Mouse (Mus musculus) MEL (cell line): ENCODE measurements at regions not wholly inside any gene's neighbourhood (a gene's known extent, or its start where the extent isn't known, plus 50 kb on each side); places are given as distances from the start of the nearest gene placed in this dataset.

Source experiments
- CTCF ChIP-seq, 3 experiments: IDR thresholded peaks in 2 of 3; conservative IDR thresholded peaks in 1 of 3; 2 replicates each; pipeline ENCODE4 v1.5.1; 2011 to 2012; ENCODE audit warnings: low read length in 3 of 3, low read depth in 2 of 3, mild to moderate bottlenecking in 2 of 3, improper control_type of control experiment in 1 of 3, inconsistent platforms in 1 of 3, mixed read lengths in 1 of 3, moderate library complexity in 1 of 3; ENCODE audit not compliant: control insufficient read depth in 1 of 3, insufficient read depth in 1 of 3, poor library complexity in 1 of 3, severe bottlenecking in 1 of 3
- E2F4 ChIP-seq: IDR thresholded peaks from 2 replicates; pipeline ENCODE4 v1.6.1; 2011; ENCODE audit warnings: low read depth, low read length, improper control_type of control experiment, borderline replicate concordance
- ELF1 ChIP-seq: IDR thresholded peaks from 2 replicates; pipeline ENCODE4 v1.6.1; 2014; ENCODE audit warnings: low read depth, mild to moderate bottlenecking, inconsistent platforms, low read length, improper control_type of control experiment, moderate library complexity
- GATA1 ChIP-seq: IDR thresholded peaks from 2 replicates; pipeline ENCODE4 v1.6.1; 2011; ENCODE audit warnings: low read depth, low read length, improper control_type of control experiment
- MAFK ChIP-seq: IDR thresholded peaks from 2 replicates; pipeline ENCODE4 v1.6.1; 2011; ENCODE audit warnings: low read depth, mild to moderate bottlenecking, low read length, improper control_type of control experiment, borderline replicate concordance
- MAX ChIP-seq: IDR thresholded peaks from 2 replicates; pipeline ENCODE4 v1.6.1; 2011; ENCODE audit warnings: low read length, improper control_type of control experiment
- POLR2A ChIP-seq, 2 experiments: IDR thresholded peaks; 2 replicates each; pipeline ENCODE4 v1.6.1; 2011 to 2012; ENCODE audit warnings: low read length in 2 of 2, mild to moderate bottlenecking in 2 of 2, control low read depth in 1 of 2, improper control_type of control experiment in 1 of 2, low read depth in 1 of 2, moderate library complexity in 1 of 2; ENCODE audit not compliant: control insufficient read depth in 1 of 2, insufficient read depth in 1 of 2, poor library complexity in 1 of 2
- POLR2AphosphoS5 ChIP-seq: IDR thresholded peaks from 2 replicates; pipeline ENCODE4 v1.6.1; 2012; ENCODE audit warnings: low read depth, borderline replicate concordance, mild to moderate bottlenecking, inconsistent platforms, low read length, moderate library complexity, mixed read lengths
- USF1 ChIP-seq: IDR thresholded peaks from 2 replicates; pipeline ENCODE4 v1.6.1; 2014; ENCODE audit warnings: low read depth, mild to moderate bottlenecking, inconsistent platforms, low read length, improper control_type of control experiment, moderate library complexity
- ZMIZ1 ChIP-seq: IDR thresholded peaks from 2 replicates; pipeline ENCODE4 v1.6.1; 2012; ENCODE audit warnings: low read depth, mild to moderate bottlenecking, inconsistent platforms, low read length, improper control_type of control experiment, moderate library complexity
- ZNF384 ChIP-seq: IDR thresholded peaks from 2 replicates; pipeline ENCODE4 v1.6.1; 2012; ENCODE audit warnings: low read depth, mild to moderate bottlenecking, inconsistent platforms, low read length, improper control_type of control experiment

DNA sequence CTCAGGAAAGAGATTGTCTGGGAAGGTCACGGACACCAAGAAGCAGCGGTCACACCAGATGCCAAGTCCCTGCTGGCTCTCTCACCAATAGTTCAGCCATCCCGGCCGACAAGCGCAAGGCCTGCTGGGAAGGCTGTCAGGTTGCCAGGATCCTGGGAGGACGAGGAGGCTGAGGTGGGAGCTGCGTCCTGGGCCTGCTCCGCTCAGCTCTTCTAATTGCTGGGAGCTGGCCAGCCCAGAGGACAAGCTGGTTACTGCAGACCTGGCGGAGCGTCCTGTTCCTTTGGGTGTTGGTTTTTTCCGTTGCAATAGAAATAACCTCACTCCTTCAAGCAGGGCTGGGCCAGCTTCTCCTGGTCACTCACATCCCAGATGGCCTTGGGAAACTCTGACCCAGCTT is 61.7 kb upstream of the Adamts2 start:
- no peak for TF ChIP-seq ZNF384
- TF ChIP-seq CTCF (IDR thresholded peaks at IDR 0.05 in 2 of 3, conservative IDR thresholded peaks at IDR 0.05 in 1 of 3; ENCODE audit: control insufficient read depth in 1 of 3, insufficient read depth in 1 of 3, low read depth in 2 of 3, low read length in 3 of 3, poor library complexity in 1 of 3, severe bottlenecking in 1 of 3) = no peak
- TF ChIP-seq POLR2AphosphoS5 = no peak
- TF ChIP-seq ZMIZ1 = no peak
- no peak for TF ChIP-seq ELF1
- no peak for TF ChIP-seq MAX
- TF ChIP-seq USF1 = no peak
- TF ChIP-seq POLR2A (IDR thresholded peaks at IDR 0.05; ENCODE audit: control insufficient read depth in 1 of 2, insufficient read depth in 1 of 2, low read depth in 1 of 2, low read length in 2 of 2, poor library complexity in 1 of 2) = no peak
- TF ChIP-seq E2F4 = no peak
- no peak for TF ChIP-seq MAFK
- TF ChIP-seq GATA1 = no peak
